Mouse (Mus musculus): ENCODE results near the gene Gys1. TPM values are rescaled to one million over a fixed set of nuclear protein-coding genes. Genes with fewer than 3 reads are reported as not detected.
"Not testable (repeated sequence)": the region's sequence is repeated elsewhere in the genome, so short reads cannot be mapped to it uniquely, and the experiment has no call there.

The Gys1 gene
- polyA plus RNA-seq, 1 experiment from 2014 or later: 19.6 TPM

DNA sequence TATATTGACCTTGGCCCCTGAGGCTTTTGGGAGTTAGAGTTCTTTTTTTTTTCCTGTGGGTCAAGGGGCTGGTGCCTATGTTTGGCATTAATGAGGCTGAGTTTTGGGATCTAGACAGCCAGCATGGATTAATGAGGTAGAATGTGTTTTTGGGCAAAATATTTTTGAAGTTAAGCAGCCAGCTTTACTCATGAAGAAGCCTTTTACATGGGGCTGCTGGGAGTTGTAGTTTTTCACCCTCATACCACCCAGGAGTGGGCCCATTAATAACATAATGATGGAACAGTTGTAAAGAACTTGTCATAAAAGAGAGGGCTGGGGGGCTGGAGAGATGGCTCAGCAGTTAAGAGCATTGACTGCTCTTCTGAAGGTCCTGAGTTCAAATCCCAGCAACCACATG is 11.9 kb downstream of the Gys1 start:
- Histone ChIP-seq H3K9me3 (no peaks in the 10 kb centered on the region), H3K9ac (replicated peaks) (no peak overlapping the region), H3K27me3 (no peaks in the 10 kb centered on the region), H3K4me2 (replicated peaks) (no peak overlapping the region), H3K4me1 (no peaks in the 10 kb centered on the region), H3K27ac (replicated peaks) (no peak overlapping the region), H3K4me3 (no peak overlapping the region), H3K36me3 (0 out of 2 replicates have a peak, but pooled peaks cover 14% of the 10 kb centered on the region)
- no peak for ATAC-seq (replicated peaks)

DNA sequence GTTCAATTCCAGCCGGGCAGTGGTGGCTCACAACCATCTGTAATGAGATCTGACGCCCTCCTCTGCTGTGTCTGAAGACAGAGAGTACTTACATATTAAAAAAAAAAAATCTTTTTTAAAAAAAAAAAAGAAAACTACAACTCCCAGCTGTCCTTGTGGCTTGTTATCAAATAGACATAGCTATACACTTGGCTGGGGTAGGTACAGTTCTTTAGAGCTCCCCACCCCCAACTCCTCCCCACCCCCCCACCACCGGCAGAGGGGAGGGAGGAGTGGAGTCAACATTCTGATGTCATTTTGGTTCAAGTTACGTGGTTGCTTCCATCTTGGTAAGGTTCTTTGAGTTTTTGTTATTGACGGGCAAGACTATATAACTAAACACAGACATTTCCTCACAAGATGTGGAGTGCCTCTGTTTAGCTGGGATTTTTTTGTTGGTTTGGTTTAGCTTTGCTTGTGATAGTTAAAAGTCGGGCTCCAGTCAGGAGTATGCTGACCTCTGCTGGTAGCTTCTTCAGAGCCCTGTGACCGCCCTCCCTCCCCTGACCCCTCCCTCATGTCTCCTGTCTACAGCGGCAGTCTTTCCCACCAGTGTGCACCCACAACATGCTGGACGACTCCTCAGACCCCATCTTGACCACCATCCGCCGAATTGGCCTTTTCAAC is 12.8 kb downstream of the Gys1 start:
- Histone ChIP-seq H3K4me3 (no peak overlapping the region), H3K4me2 (replicated peaks) (no peak overlapping the region), H3K9me3 (no peaks in the 10 kb centered on the region), H3K4me1 (no peaks in the 10 kb centered on the region), H3K27me3 (no peaks in the 10 kb centered on the region), H3K36me3 (0 out of 2 replicates have a peak, but pooled peaks cover 13% of the 10 kb centered on the region), H3K27ac (replicated peaks) (no peak overlapping the region), H3K9ac (replicated peaks) (no peak overlapping the region)
- 44% methylated on average over 11 of the region's 11 CpGs for WGBS
- no peak for ATAC-seq (replicated peaks)

DNA sequence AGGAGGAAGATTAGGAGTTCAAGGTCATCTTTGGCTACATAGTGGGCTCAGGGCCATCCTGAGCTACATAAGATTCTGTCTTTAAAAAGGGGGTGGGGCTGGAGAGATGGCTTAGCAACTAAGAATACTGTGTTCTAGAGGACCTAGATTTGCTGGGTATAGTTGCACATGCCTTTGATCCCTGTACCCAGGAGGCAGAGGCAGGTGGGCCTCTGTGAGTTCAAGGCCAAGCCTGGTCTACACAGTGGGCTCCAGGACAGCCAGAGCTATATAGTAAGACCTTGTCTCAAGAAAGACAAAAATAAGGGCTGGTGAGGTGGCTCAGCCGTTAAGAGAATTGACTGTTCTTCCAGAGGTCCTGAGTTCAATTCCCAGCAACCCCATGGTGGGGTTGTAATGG is 15.3 kb downstream of the Gys1 start:
- no peak for ATAC-seq (replicated peaks)
- H3K4me1 ChIP-seq: no peaks in the 10 kb centered on the region
- no peaks in the 10 kb centered on the region for H3K9me3 ChIP-seq
- no peak overlapping the region for H3K9ac ChIP-seq (replicated peaks)
- peaks cover 16% of the 10 kb centered on the region; the same call in 1 of the 2 replicates for H3K36me3 ChIP-seq
- H3K27ac ChIP-seq (replicated peaks): no peak overlapping the region
- 94% methylated on average over 1 of the region's 1 CpGs for WGBS
- H3K4me2 ChIP-seq (replicated peaks): no peak overlapping the region
- no peak overlapping the region for H3K4me3 ChIP-seq
- H3K27me3 ChIP-seq: no peaks in the 10 kb centered on the region

DNA sequence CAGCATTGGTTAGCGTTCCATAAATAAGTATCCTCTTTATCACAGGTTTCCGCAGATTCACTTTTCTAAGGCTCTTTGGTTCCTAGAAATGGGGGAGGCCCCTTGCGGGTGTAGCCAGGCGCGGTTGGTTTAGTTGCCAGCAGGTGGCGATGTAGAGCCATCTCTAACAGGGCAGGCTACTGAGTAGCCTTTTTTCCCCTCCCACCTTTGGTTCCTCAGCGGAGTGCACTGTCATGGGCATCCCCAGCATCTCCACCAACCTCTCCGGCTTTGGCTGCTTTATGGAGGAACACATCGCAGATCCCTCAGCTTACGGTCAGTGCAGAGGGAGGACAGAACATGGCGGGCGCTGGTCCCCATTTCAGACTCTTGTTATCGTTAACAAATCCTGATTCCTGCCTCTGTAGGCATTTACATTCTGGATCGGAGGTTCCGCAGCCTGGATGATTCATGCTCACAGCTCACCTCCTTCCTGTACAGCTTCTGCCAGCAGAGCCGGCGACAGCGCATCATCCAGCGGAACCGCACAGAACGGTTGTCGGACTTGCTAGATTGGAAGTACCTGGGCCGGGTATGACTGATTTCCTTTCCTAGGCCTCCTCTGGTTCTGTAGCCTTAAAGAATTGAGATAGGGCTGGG is 16.8 kb downstream of the Gys1 start:
- no peak overlapping the region for H3K27ac ChIP-seq (replicated peaks)
- peaks cover under 1% of the 10 kb centered on the region; the same call in 1 of the 2 replicates for H3K4me1 ChIP-seq
- H3K9ac ChIP-seq (replicated peaks): no peak overlapping the region
- H3K36me3 ChIP-seq: peaks cover 19% of the 10 kb centered on the region; the same call in 1 of the 2 replicates
- H3K9me3 ChIP-seq: no peaks in the 10 kb centered on the region
- ATAC-seq (replicated peaks): peak; percentile 67
- no peaks in the 10 kb centered on the region for H3K27me3 ChIP-seq
- WGBS: 51% methylated on average over 23 of the region's 23 CpGs
- no peak overlapping the region for H3K4me3 ChIP-seq
- H3K4me2 ChIP-seq (replicated peaks): no peak overlapping the region

- Histone ChIP-seq H3K9ac (replicated peaks) (no peak overlapping the region), H3K4me3 (no peak overlapping the region), H3K27me3 (no peaks in the 10 kb centered on the region), H3K4me1 (peaks cover 21% of the 10 kb centered on the region), H3K27ac (replicated peaks) (no peak overlapping the region), H3K9me3 (no peaks in the 10 kb centered on the region), H3K4me2 (replicated peaks) (no peak overlapping the region), H3K36me3 (peaks cover 32% of the 10 kb centered on the region)
- no peak for ATAC-seq (replicated peaks)
- 88% methylated on average over 15 of the region's 15 CpGs for WGBS
Measured at GRCm38 (mm10) chr7:45454971-45455370, 20.3 kb downstream of the Gys1 start.

GRCm38 (mm10) chr7:45455932-45456696 is 21.5 kb downstream of the Gys1 start:
- Histone ChIP-seq H3K36me3 (peaks cover 31% of the 10 kb centered on the region), H3K27ac (replicated peaks) (0 out of 2 replicates have a peak overlapping the region, but pooled peaks have one; percentile 96)

DNA sequence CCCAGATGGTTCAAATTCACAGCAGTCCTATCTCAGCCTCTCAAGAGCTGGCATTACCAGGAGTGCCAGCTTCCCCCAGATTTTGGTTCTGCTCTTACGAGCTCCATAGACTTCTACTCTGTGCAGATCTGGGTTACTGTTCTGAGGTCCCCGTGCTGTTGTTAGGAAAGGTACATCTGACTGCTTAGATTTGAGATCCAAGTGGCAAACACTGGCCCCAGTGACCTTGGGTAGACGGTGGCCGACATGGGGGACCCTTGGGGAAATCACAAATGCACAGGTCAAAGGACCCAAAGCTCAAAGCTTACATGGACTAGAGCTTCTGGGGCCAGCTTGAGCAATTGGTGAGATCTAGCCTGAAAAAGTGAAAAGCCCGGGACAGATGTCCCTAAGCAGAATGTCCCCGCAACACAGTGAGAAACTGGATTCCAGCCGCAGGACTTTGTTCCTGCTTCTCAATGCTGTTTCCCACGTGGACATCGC is 22.1 kb downstream of the Gys1 start:
- Histone ChIP-seq H3K4me1 (peaks cover 32% of the 10 kb centered on the region), H3K36me3 (peaks cover 31% of the 10 kb centered on the region), H3K27me3 (no peaks in the 10 kb centered on the region), H3K4me3 (peak overlapping the region; percentile 93; the same call in 1 of the 2 replicates), H3K9me3 (no peaks in the 10 kb centered on the region), H3K4me2 (replicated peaks) (peak overlapping the region; percentile 63), H3K27ac (replicated peaks) (peak overlapping the region; percentile 96), H3K9ac (replicated peaks) (peak overlapping the region; percentile 93; the same call in 1 of the 2 replicates)
- 59% methylated on average over 9 of the region's 9 CpGs for WGBS
- ATAC-seq (replicated peaks): no peak

More at GRCm38 (mm10) chr7:45455932-45456696, 21.5 kb downstream of the Gys1 start:
- Histone ChIP-seq H3K4me3 (no peak overlapping the region), H3K9me3 (no peaks in the 10 kb centered on the region), H3K4me1 (peaks cover 32% of the 10 kb centered on the region), H3K27me3 (no peaks in the 10 kb centered on the region), H3K4me2 (replicated peaks) (no peak overlapping the region), H3K9ac (replicated peaks) (no peak overlapping the region)
- WGBS: 75% methylated on average over 13 of the region's 13 CpGs
- no peak for ATAC-seq (replicated peaks)

DNA sequence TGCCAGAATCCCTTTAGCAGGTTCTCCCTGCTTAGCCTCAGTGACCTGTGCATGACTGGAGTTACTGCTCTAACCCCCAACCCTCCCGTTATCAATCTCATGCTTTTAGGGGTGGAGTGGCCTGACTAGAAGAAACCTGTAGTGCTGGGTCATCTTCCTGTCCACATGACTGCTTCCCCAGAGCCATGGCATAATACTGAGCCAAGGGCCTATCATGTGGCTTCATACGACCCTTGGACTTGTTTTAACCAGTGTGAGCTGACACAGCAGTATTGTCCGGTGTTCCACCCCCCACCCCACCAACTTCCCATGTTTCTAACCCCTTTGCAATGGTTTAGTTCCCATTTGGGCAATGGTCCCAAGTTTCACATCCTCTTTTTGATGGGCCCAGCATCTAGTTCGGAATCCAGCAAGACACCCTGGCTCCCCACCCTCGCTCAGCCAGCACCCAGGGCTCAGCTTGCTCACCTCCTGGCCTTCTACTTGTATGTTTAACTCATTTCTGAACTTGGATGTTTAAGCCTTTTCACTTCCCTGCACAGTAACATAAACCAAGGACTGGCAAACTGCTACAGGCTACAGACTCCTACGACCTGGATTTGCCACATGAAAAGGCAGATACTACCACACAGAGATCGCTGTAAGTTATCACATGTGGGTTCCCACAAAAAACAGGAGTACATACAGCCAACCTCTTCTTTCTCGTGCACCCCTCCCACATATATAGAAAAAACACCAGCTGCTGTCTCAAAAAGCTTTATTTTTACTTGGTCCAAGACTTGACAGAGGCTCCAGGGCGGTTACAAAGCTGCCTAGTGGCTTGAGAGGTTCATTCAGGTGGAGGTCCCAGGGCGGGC is 22.8 kb downstream of the Gys1 start:
- 71% methylated on average over 10 of the region's 10 CpGs for WGBS
- no peak for ATAC-seq (replicated peaks)

GRCm38 (mm10) chr7:45458748-45459563 is 24.3 kb downstream of the Gys1 start:
- peaks cover 50% of the 10 kb centered on the region for H3K36me3 ChIP-seq
- ATAC-seq (replicated peaks): peak; percentile 77

More for the DNA sequence above, 22.8 kb downstream of the Gys1 start:
- no peaks in the 10 kb centered on the region for H3K9me3 ChIP-seq
- H3K4me3 ChIP-seq: peak overlapping the region; percentile 93
- H3K4me2 ChIP-seq (replicated peaks): peak overlapping the region; percentile 63
- H3K9ac ChIP-seq (replicated peaks): peak overlapping the region; percentile 93
- peaks cover 37% of the 10 kb centered on the region for H3K36me3 ChIP-seq
- peaks cover 32% of the 10 kb centered on the region for H3K4me1 ChIP-seq
- no peaks in the 10 kb centered on the region for H3K27me3 ChIP-seq
- peak overlapping the region; percentile 96 for H3K27ac ChIP-seq (replicated peaks)

DNA sequence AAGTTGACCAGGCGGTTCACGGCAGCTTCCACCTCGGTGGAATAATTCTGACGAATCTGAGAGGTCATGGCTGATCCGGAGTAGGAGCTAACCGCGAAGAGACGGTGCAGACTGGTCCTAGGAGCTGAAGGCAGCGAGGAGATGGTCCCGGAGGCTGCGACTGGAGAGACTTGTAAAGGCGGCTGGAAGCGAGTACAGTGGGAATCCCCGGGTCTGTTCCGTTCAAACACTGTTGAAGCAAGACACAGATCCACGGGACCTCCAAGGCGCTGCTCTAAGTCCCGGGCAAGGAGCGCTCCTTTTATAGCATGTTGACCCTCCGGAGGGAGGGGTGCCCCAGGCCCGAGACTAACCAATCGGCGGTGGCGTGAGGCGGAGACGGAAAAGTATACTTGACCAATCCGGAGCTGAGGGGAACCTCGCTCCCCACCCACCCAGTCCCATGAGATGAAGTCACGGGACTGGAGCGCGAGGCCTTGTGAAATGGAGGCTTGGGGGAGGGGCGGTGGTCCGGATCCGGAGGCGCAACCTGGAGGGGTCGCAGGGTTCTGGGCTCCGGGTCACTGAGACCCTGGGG is 25.0 kb downstream of the Gys1 start, which contains the start of gene Ftl1:
Ftl1 (minus strand) TSS at position 321 of the 577 bp plus-strand sequence.
- peak; percentile 95 for ATAC-seq (replicated peaks)
- WGBS: under 1% methylated on average over 31 of the region's 37 CpGs
- Histone ChIP-seq H3K4me1 (peaks cover 36% of the 10 kb centered on the region), H3K4me3 (peak within 1 kb of the TSS; percentile 93), H3K36me3 (peaks cover 47% of the 10 kb centered on the region), H3K9ac (replicated peaks) (peak within 1 kb of the TSS; percentile 93), H3K4me2 (replicated peaks) (peak within 1 kb of the TSS; percentile 63), H3K27ac (replicated peaks) (peak within 1 kb of the TSS; percentile 96)
- not testable (repeated sequence) for H3K9me3 ChIP-seq, H3K27me3 ChIP-seq

More at GRCm38 (mm10) chr7:45458748-45459563, 24.3 kb downstream of the Gys1 start:
- no peaks in the 10 kb centered on the region for H3K9me3 ChIP-seq
- H3K27me3 ChIP-seq: no peaks in the 10 kb centered on the region
- under 1% methylated on average over 43 of the region's 43 CpGs for WGBS
- H3K4me1 ChIP-seq: peaks cover 35% of the 10 kb centered on the region
- peak overlapping the region; percentile 93 for H3K4me3 ChIP-seq
- H3K9ac ChIP-seq (replicated peaks): peak overlapping the region; percentile 93
- peak overlapping the region; percentile 96 for H3K27ac ChIP-seq (replicated peaks)
- H3K4me2 ChIP-seq (replicated peaks): peak overlapping the region; percentile 63

Measured in forebrain, embryonic 15.5 days (tissue).